Mouse (Mus musculus): ENCODE results near the gene Pdcd1lg2. TPM values are rescaled to one million over a fixed set of nuclear protein-coding genes. Genes with fewer than 3 reads are reported as not detected.
A peak's percentile ranks its signal among the peaks of the same experiment; 100 is the strongest.

The Pdcd1lg2 gene
- polyA plus RNA-seq, 1 experiment from 2014 or later = not detected

DNA sequence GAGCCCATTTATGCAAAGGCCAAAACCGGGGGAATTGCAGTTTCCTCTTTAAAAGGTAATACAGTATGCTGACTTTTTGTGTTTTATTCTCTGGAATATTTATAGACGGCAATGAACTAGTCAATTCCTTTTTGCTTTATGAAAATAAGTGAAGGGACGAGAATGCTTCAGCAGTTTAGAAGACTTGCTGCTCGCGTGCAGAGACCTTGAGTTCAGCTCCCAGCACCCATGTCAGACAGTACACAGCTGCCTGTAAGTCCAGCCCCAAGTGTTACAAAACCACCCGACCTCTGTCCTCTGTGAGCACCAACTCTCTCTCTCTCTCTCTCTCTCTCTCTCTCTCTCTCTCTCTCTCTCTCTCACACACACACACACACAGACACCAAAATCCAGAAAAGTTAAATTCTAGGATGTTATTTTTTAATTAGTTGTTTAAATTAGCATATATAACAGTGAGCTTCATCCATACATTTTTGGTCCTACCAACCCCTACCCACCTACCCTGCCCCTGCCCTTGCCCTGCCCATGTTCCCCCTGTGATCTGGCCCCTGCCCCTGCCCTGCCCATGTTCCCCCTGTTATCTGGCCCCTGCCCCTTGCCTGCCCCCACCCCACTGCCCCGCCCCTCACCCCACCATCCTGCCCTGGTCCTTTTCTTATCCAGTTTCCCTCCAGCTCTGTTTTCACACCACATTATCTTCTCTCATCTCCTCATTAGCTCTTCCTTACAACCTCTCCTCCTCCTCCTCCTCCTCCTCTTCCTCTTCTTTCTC lies 86.3 kb downstream of the Pdcd1lg2 start:
- no peak overlapping the region for H3K4me3 ChIP-seq
- H3K4me2 ChIP-seq (replicated peaks) = no peak overlapping the region
- no peaks in the 10 kb centered on the region for H3K36me3 ChIP-seq
- no peaks in the 10 kb centered on the region for H3K27me3 ChIP-seq
- no peaks in the 10 kb centered on the region for H3K9me3 ChIP-seq
- WGBS = 81% methylated on average over 7 of the region's 7 CpGs
- peaks cover 3% of the 10 kb centered on the region; the same call in 1 of the 2 replicates for H3K4me1 ChIP-seq
- no peak for ATAC-seq (replicated peaks)
- H3K9ac ChIP-seq (replicated peaks) = no peak overlapping the region
- H3K27ac ChIP-seq (replicated peaks) = no peak overlapping the region

DNA sequence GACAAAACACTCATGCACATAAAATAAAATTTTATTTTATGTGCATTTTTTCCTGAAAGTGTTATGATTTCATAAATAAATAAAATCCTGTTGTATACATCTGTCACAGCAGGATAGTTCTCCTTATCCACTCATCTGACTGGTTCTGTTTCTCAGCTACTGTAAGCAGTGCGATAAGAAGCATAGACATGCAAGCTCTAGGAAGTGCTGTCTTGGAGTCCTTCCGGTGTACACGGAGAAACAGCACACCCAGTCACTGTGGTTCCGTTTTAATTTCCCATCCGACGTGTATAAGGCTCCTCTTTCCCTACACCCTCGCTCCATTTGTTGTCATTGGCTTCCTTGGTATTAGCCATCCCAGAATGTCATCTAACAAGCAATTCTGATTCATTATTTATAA lies 87.2 kb downstream of the Pdcd1lg2 start:
- 88% methylated on average over 7 of the region's 7 CpGs for WGBS
- no peak overlapping the region for H3K4me3 ChIP-seq
- no peaks in the 10 kb centered on the region for H3K27me3 ChIP-seq
- H3K36me3 ChIP-seq = no peaks in the 10 kb centered on the region
- ATAC-seq (replicated peaks) = no peak
- H3K4me1 ChIP-seq = peaks cover 3% of the 10 kb centered on the region; the same call in 1 of the 2 replicates
- H3K4me2 ChIP-seq (replicated peaks) = no peak overlapping the region
- H3K27ac ChIP-seq (replicated peaks) = no peak overlapping the region
- no peak overlapping the region for H3K9ac ChIP-seq (replicated peaks)
- H3K9me3 ChIP-seq = no peaks in the 10 kb centered on the region

DNA sequence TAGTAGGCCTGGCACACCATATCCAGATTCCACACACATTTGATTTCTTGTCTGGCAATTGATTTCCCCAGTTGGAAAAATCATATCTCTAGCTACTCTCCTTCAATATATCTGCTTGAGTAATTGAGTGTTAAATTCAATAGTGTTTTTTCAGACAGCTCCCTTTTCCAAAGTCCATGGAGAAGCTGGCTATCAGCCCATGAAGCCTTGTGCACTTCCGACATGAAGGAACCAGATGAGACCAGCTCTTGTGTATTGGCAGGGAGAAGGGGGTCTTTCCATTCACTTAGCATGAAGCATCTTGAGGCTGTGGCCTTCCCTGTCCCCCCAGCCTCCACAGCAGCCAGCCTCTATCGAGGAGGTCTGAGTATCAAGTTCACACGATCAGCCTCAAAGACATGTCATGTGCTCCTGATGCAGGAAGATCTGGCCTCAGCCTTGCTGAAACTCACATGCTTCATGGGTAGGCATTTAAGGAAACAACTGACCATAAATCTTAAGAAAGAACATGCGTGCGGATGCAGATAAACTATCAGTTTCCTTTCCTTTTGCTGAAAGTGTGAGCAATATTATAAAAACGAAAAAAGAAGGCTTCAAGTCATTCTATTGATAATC lies 88.2 kb downstream of the Pdcd1lg2 start:
- WGBS = 83% methylated on average over 6 of the region's 6 CpGs
- H3K4me2 ChIP-seq (replicated peaks) = no peak overlapping the region
- no peaks in the 10 kb centered on the region for H3K36me3 ChIP-seq
- H3K4me3 ChIP-seq = no peak overlapping the region
- no peaks in the 10 kb centered on the region for H3K27me3 ChIP-seq
- H3K9me3 ChIP-seq = no peaks in the 10 kb centered on the region
- ATAC-seq (replicated peaks) = no peak
- H3K4me1 ChIP-seq = peaks cover 3% of the 10 kb centered on the region; the same call in 1 of the 2 replicates
- H3K27ac ChIP-seq (replicated peaks) = no peak overlapping the region
- no peak overlapping the region for H3K9ac ChIP-seq (replicated peaks)

DNA sequence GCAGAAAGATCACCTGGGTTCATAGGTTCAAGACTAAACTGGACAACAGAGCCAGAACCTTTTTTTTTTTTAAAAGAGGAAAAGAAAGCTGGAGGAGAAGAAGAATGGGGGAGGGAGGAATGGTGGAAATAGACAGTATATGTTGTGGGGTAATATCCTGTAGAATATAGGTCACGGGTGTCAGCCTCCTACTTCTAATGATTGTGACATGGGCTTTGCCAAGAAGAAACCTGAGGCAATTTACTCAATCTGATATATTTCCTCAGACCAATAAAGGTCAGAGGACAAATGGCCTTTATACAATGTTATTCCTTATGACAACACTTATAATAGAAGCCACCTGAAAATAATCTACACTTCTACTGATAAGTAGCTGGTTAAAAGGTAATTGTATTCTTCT lies 89.6 kb downstream of the Pdcd1lg2 start:
- no peak for ATAC-seq (replicated peaks)
- 93% methylated on average over 1 of the region's 1 CpGs for WGBS
- Histone ChIP-seq H3K36me3 (no peaks in the 10 kb centered on the region), H3K27me3 (no peaks in the 10 kb centered on the region), H3K9me3 (no peaks in the 10 kb centered on the region), H3K4me2 (replicated peaks) (no peak overlapping the region), H3K27ac (replicated peaks) (no peak overlapping the region), H3K4me3 (no peak overlapping the region), H3K4me1 (peaks cover 3% of the 10 kb centered on the region; the same call in 1 of the 2 replicates), H3K9ac (replicated peaks) (no peak overlapping the region)

DNA sequence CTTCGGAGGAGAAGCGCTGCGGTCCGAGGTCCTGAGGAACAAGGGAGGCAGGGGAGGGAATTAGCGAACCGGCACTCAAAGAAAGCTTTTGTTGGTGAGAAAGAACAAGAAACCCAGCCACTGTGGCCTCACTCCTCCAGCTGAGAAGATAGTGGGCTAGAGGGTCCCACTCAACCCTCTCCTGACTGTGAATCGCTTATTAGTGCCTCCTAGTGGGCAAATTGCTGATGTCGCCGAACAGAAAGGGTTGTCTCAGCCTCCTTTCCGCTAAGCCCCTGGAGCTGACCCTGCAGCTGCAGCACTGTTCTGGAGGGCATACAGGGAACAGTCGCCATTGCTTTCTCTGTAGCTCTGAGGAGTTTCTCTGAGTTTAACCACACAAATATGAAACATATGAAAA lies 90.4 kb downstream of the Pdcd1lg2 start:
- WGBS = 37% methylated on average over 11 of the region's 11 CpGs
- H3K4me3 ChIP-seq = no peak overlapping the region; the same call in 1 of the 2 replicates
- 0 out of 2 replicates have a peak, but pooled peaks have one; percentile 35 for ATAC-seq (replicated peaks)

DNA sequence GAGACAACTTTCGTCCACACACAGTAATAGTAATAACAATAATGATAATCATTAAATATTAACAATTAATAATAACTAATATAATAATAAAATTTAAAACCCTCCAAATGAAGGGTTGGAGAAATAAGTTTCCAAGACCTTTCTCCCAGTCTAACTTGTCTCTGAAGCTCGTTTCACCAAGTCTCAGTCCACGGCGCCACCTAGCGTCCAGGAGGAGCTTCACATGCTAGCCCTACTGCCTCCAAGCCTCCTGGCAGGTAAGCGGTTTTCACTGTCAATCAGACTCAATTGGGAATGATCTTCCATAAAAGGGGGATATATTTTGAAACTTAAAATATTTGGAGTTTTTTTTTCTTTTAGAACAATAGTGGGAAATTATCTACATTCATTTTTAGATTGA lies 90.8 kb downstream of the Pdcd1lg2 start:
- Histone ChIP-seq H3K9me3 (no peaks in the 10 kb centered on the region), H3K36me3 (no peaks in the 10 kb centered on the region), H3K27me3 (no peaks in the 10 kb centered on the region), H3K4me1 (peaks cover 3% of the 10 kb centered on the region; the same call in 1 of the 2 replicates), H3K27ac (replicated peaks) (no peak overlapping the region), H3K9ac (replicated peaks) (no peak overlapping the region), H3K4me3 (no peak overlapping the region), H3K4me2 (replicated peaks) (no peak overlapping the region)
- ATAC-seq (replicated peaks) = peak; percentile 68; the same call in 1 of the 2 replicates
- WGBS = 13% methylated on average over 6 of the region's 6 CpGs

More for the DNA sequence above, 90.4 kb downstream of the Pdcd1lg2 start:
- no peak overlapping the region for H3K9ac ChIP-seq (replicated peaks)
- no peaks in the 10 kb centered on the region for H3K9me3 ChIP-seq
- no peaks in the 10 kb centered on the region for H3K27me3 ChIP-seq
- no peak overlapping the region for H3K27ac ChIP-seq (replicated peaks)
- H3K4me2 ChIP-seq (replicated peaks) = peak overlapping the region; percentile 20
- peaks cover 3% of the 10 kb centered on the region; the same call in 1 of the 2 replicates for H3K4me1 ChIP-seq
- H3K36me3 ChIP-seq = no peaks in the 10 kb centered on the region

DNA sequence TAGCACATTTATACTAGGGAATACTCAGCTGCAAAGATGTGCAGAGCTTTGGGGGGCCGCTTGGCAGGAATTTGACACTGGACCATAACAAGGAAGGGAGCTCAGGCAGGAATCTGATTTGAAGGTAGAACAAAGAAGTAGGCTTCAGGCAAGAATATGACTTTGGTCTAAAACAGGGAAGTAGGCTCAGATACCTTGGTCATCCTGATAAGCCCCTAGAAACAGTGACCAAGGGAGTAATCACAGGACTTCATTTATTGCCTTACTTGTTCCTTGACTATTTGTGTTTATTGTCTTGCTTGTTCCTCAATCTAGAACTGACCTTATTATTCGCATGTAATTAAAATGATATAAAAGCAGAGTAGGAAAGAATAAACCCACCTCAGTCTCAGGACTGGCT lies 93.4 kb downstream of the Pdcd1lg2 start:
- no peaks in the 10 kb centered on the region for H3K27me3 ChIP-seq
- no peak for ATAC-seq (replicated peaks)
- H3K9me3 ChIP-seq = no peaks in the 10 kb centered on the region
- H3K27ac ChIP-seq (replicated peaks) = no peak overlapping the region
- no peak overlapping the region for H3K4me2 ChIP-seq (replicated peaks)
- H3K36me3 ChIP-seq = no peaks in the 10 kb centered on the region
- no peak overlapping the region for H3K9ac ChIP-seq (replicated peaks)
- WGBS = 86% methylated on average over 2 of the region's 2 CpGs
- no peak overlapping the region for H3K4me3 ChIP-seq
- peaks cover 3% of the 10 kb centered on the region; the same call in 1 of the 2 replicates for H3K4me1 ChIP-seq

DNA sequence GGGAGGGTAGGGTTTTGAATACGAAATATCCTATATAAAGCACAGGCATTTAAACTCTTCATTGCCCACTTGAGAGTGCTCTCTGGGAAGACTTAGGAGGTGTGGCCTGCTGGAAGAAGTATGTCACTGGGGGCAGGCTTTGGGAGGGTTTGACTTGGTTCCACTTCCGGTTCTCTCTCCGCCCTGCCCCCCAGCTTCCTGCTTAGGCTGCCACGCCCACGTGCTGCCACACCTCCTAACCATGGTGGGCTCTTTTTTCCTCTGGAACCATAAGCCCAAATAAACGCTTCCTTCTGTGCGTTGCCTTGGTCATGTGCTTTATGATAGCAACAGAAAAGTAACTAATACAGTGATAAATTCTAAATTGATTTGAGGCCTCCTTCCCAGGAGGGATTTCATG lies 94.9 kb downstream of the Pdcd1lg2 start:
- no peak for ATAC-seq (replicated peaks)
- Histone ChIP-seq H3K9me3 (no peaks in the 10 kb centered on the region), H3K4me2 (replicated peaks) (no peak overlapping the region), H3K27me3 (no peaks in the 10 kb centered on the region), H3K4me3 (no peak overlapping the region), H3K4me1 (peaks cover 3% of the 10 kb centered on the region; the same call in 1 of the 2 replicates), H3K9ac (replicated peaks) (no peak overlapping the region), H3K27ac (replicated peaks) (no peak overlapping the region), H3K36me3 (no peaks in the 10 kb centered on the region)
- 85% methylated on average over 7 of the region's 7 CpGs for WGBS

DNA sequence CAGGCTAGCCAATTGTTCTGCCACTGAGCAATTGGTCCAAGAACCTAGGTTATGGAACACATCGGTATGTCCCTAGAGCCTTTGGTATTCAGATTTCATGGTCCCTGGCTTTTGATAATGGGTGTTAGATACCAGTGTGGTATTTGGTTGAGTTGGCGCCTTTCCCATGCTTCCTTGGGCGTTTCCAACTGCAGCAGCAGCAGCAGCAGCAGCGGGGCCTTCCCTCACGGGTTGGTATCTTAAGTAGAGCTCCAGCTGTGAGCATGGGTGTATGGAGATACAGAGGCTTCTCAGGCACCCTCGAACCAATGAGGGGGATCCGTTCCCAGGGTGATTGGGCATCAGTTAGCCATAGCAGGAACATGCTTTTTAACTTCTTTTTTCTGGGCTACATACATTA lies 97.5 kb downstream of the Pdcd1lg2 start:
- H3K27me3 ChIP-seq = no peaks in the 10 kb centered on the region
- no peaks in the 10 kb centered on the region for H3K9me3 ChIP-seq
- ATAC-seq (replicated peaks) = no peak
- H3K9ac ChIP-seq (replicated peaks) = no peak overlapping the region
- WGBS = 47% methylated on average over 7 of the region's 7 CpGs
- H3K27ac ChIP-seq (replicated peaks) = no peak overlapping the region
- no peaks in the 10 kb centered on the region for H3K4me1 ChIP-seq
- no peak overlapping the region for H3K4me2 ChIP-seq (replicated peaks)
- no peaks in the 10 kb centered on the region for H3K36me3 ChIP-seq
- H3K4me3 ChIP-seq = no peak overlapping the region

DNA sequence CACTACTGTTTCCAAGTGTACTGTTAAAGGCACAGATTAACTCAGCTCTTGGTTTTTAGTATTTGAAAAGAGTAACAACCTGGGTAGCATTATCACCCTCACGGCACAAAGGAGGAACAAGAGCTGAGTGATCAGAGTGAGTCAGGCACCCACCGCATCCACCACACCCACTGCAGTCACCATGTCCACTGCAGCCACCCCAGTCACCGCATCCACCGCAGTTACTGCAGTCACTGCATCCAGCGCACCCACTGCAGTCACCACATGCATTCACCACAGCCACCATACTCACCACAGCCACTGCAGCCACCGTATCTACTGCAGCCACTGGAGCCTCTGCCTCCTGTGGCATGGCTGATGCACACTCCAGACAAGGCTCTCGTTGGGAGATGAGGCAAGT lies 99.1 kb downstream of the Pdcd1lg2 start:
- Histone ChIP-seq H3K4me2 (replicated peaks) (no peak overlapping the region), H3K27ac (replicated peaks) (no peak overlapping the region), H3K4me3 (no peak overlapping the region), H3K4me1 (no peaks in the 10 kb centered on the region), H3K36me3 (no peaks in the 10 kb centered on the region), H3K9ac (replicated peaks) (no peak overlapping the region), H3K27me3 (no peaks in the 10 kb centered on the region), H3K9me3 (no peaks in the 10 kb centered on the region)
- 88% methylated on average over 7 of the region's 7 CpGs for WGBS
- ATAC-seq (replicated peaks) = no peak

DNA sequence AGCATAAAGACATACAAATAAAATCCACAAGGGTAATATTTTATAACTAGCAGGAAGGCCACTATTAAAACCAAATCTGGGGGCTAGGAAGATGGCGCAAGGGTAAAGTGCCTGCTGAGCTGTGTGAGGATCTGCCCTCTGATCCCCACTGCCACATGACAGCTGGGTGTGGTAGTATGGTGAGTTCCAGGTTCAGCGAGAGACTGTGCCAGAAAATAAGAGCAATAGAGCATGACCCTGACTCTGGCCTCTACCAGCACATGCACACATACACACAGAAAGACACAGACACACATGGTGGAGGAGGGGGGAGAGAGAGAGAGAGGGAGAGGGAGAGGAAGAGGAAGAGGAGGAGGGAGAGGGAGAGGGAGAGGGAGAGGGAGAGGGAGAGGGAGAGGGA lies 101.1 kb downstream of the Pdcd1lg2 start:
- H3K36me3 ChIP-seq = no peaks in the 10 kb centered on the region
- no peaks in the 10 kb centered on the region for H3K4me1 ChIP-seq
- WGBS = 84% methylated on average over 2 of the region's 2 CpGs
- H3K4me3 ChIP-seq = no peak overlapping the region
- H3K9me3 ChIP-seq = no peaks in the 10 kb centered on the region
- H3K9ac ChIP-seq (replicated peaks) = no peak overlapping the region
- no peak overlapping the region for H3K27ac ChIP-seq (replicated peaks)
- no peak overlapping the region for H3K4me2 ChIP-seq (replicated peaks)
- ATAC-seq (replicated peaks) = no peak
- H3K27me3 ChIP-seq = no peaks in the 10 kb centered on the region

DNA sequence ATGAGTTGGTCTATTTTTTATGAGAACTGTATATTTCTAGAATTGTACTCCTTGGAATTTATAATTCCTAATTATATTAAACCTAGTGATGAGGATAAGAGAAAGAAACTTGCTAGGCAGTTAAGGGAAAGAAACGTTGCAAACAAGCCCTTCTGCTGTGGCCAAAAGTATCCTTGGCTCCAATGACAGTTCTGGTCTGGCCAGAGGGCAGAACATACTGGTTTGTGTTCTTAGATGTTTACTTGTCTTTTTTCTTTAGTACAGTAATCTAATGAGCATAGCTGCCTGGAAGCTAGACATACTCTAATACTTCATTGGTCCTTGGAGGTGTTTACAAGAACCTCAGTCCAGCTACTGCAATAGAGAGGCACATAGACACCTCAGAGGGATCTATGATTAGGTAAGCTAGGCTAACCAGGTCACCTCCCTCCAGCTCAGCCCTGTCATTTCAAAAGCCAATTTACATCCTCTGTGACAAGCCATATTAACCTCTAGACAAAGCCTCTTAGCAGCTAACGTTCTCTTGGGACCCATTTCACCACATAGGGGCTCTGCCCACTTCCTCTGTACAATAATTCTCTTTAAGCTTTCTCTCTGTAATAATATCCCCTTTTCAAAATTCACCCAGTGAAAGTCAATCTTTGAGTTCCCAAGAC lies 102.5 kb downstream of the Pdcd1lg2 start:
- no peak for ATAC-seq (replicated peaks)
- Histone ChIP-seq H3K27ac (replicated peaks) (no peak overlapping the region), H3K4me2 (replicated peaks) (no peak overlapping the region), H3K27me3 (no peaks in the 10 kb centered on the region), H3K36me3 (no peaks in the 10 kb centered on the region), H3K9ac (replicated peaks) (no peak overlapping the region), H3K4me1 (no peaks in the 10 kb centered on the region), H3K9me3 (no peaks in the 10 kb centered on the region), H3K4me3 (no peak overlapping the region)
- WGBS = 68% methylated on average over 2 of the region's 2 CpGs

Measured in forebrain, embryonic 15.5 days (tissue).